Mouse (Mus musculus) G1E-ER4 (cell line): ENCODE results near the gene Emid1. TPM values are rescaled to one million over a fixed set of nuclear protein-coding genes. Genes with fewer than 3 reads are reported as not detected.

ENCODE experiments used
- GATA1 ChIP-seq: IDR thresholded peaks from one replicate; pipeline ENCODE4 v1.8.0; 2012; ENCODE audit warnings: low read length, inconsistent platforms
- polyA plus RNA-seq: library from polyadenylated mRNA; stranded (reverse); fragments of >175 nt; gene quantifications from 2 replicates; pipeline ENCODE4 v1.2.3, GENCODE M21; 2012

The Emid1 gene
- not detected in 2 replicates for polyA plus RNA-seq

- TF ChIP-seq GATA1 = no peak
Measured at GRCm38 (mm10) chr11:5151680-5152337, at the start of gene Emid1. Emid1 (minus strand) TSS chr11:5152257.

GRCm38 (mm10) chr11:5199879-5200278 lies 47.8 kb upstream of the Emid1 start:
- no peak for TF ChIP-seq GATA1

GRCm38 (mm10) chr11:5197068-5197467 lies 45.0 kb upstream of the Emid1 start:
- TF ChIP-seq GATA1 = no peak

GRCm38 (mm10) chr11:5196583-5196982 lies 44.5 kb upstream of the Emid1 start:
- no peak for TF ChIP-seq GATA1

- no peak for TF ChIP-seq GATA1
Measured at GRCm38 (mm10) chr11:5193576-5193881, 41.5 kb upstream of the Emid1 start.

GRCm38 (mm10) chr11:5192840-5193575 lies 41.0 kb upstream of the Emid1 start:
- TF ChIP-seq GATA1 = no peak

GRCm38 (mm10) chr11:5192084-5192516 lies 40.0 kb upstream of the Emid1 start:
- TF ChIP-seq GATA1 = no peak

- TF ChIP-seq GATA1 = no peak
Measured at GRCm38 (mm10) chr11:5189239-5189933, 37.3 kb upstream of the Emid1 start.

GRCm38 (mm10) chr11:5188170-5188569 lies 36.1 kb upstream of the Emid1 start:
- TF ChIP-seq GATA1 = no peak

- no peak for TF ChIP-seq GATA1
Measured at GRCm38 (mm10) chr11:5184832-5185231, 32.8 kb upstream of the Emid1 start.

GRCm38 (mm10) chr11:5184250-5184649 lies 32.2 kb upstream of the Emid1 start:
- TF ChIP-seq GATA1 = no peak

GRCm38 (mm10) chr11:5182870-5183269 lies 30.8 kb upstream of the Emid1 start:
- TF ChIP-seq GATA1 = no peak

GRCm38 (mm10) chr11:5181850-5182404 lies 29.9 kb upstream of the Emid1 start:
- TF ChIP-seq GATA1 = no peak

GRCm38 (mm10) chr11:5179391-5179790 lies 27.3 kb upstream of the Emid1 start:
- TF ChIP-seq GATA1 = no peak

GRCm38 (mm10) chr11:5177171-5177570 lies 25.1 kb upstream of the Emid1 start:
- TF ChIP-seq GATA1 = no peak

- TF ChIP-seq GATA1 = no peak
Measured at GRCm38 (mm10) chr11:5176685-5177084, 24.6 kb upstream of the Emid1 start.
